Mouse (Mus musculus) midbrain, embryonic 12.5 days (tissue): ENCODE data around the gene Pfkfb4. TPM values are rescaled to one million over a fixed set of nuclear protein-coding genes. Genes with fewer than 3 reads are reported as not detected.

Experiments used
- ATAC-seq: fragments of 200-750 bp; cut with Nextera tagmentation; 2 replicates; pipeline ENCODE4 v1.8.0; 2017; ENCODE audit warnings: low read depth, moderate TSS enrichment, moderate library complexity; ENCODE audit not compliant: low FRiP score
- H3K27ac ChIP-seq: fragments of 300-500 bp; sonication (generic); replicated peaks from 2 replicates; pipeline ENCODE4 v1.5.1; 2016; ENCODE audit warnings: mild to moderate bottlenecking
- H3K27me3 ChIP-seq: fragments of 300-500 bp; sonication (generic); 2 replicates; pipeline ENCODE4 v1.6.1; 2016; ENCODE audit warnings: mild to moderate bottlenecking
- H3K36me3 ChIP-seq: fragments of 300-500 bp; sonication (generic); 2 replicates; pipeline ENCODE4 v1.6.1; 2016
- H3K4me1 ChIP-seq: fragments of 300-500 bp; sonication (generic); 2 replicates; pipeline ENCODE4 v1.6.1; 2016
- H3K4me2 ChIP-seq: fragments of 300-500 bp; sonication (generic); replicated peaks from 2 replicates; pipeline ENCODE4 v1.6.1; 2016; ENCODE audit warnings: mild to moderate bottlenecking, moderate library complexity
- H3K4me3 ChIP-seq: fragments of 300-500 bp; sonication (generic); 2 replicates; pipeline ENCODE4 v1.5.1; 2016; ENCODE audit warnings: mild to moderate bottlenecking
- H3K9ac ChIP-seq: fragments of 300-500 bp; sonication (generic); replicated peaks from 2 replicates; pipeline ENCODE4 v1.6.1; 2016; ENCODE audit warnings: mild to moderate bottlenecking, moderate library complexity
- H3K9me3 ChIP-seq: fragments of 300-500 bp; sonication (generic); 2 replicates; pipeline ENCODE4 v1.6.1; 2016; ENCODE audit warnings: mild to moderate bottlenecking
- WGBS: fragments of 180-500 bp; shearing (Covaris S2); methylation state at CpG from one replicate; pipeline ENCODE4 v1.1.7; 2016; 5-methylcytosine and 5-hydroxymethylcytosine counted together
- polyA plus RNA-seq: library from polyadenylated mRNA; unstranded; fragments of >200 nt; fragmentation: Nextera tagmentation; extraction: Ambion mirVana; gene quantifications from 2 replicates; pipeline ENCODE4 v1.2.1, GENCODE M21; 2016

The Pfkfb4 gene
- polyA plus RNA-seq, 1 experiment from 2014 or later: 18.5 TPM

DNA sequence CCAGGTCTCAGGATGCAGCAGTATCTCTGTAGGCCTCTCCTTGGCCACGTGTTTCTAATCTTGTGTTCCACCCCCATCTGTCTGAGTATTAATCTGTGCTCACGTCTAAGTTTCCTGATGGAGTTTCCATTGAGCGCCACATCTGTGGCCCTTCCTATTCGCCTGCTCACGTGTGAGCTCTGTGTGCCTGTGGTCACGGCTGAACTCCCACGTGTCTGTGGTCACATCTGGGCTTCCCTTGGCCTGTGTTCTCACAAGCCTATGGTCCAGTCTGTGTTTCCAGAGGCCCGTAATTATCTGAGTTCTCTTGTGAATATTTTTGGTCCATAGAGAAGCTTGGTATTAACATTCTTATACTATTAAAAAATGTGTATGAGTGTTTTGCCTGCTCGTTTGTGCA, 15.1 kb upstream of the Pfkfb4 start:
- WGBS: 86% methylated on average over 9 of the region's 9 CpGs
- Histone ChIP-seq H3K9ac (no peak overlapping the region), H3K4me1 (no peaks in the 10 kb centered on the region), H3K4me3 (no peak overlapping the region), H3K36me3 (no peaks in the 10 kb centered on the region), H3K9me3 (no peaks in the 10 kb centered on the region), H3K27ac (no peak overlapping the region), H3K27me3 (no peaks in the 10 kb centered on the region), H3K4me2 (no peak overlapping the region)
- no peak for ATAC-seq

DNA sequence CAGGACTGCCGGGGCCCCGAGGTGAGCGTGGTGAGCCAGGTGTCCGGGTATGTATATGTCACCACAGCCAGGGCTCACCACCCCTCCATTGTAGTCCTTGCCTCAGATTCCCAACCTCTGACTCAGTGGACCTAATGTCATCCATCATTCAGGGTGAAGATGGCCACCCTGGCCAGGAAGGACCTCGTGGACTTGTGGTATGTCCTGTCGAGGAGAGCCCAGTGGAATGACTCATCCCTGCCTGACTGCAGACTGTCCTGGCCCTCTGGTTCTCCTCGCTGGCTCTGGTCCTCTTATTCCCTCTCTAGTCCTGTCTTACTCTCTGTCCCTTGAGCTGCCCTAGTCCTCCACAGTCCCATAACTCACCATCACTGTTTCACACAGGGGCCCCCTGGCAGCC, 13.6 kb upstream of the Pfkfb4 start:
- Histone ChIP-seq H3K9ac (no peak overlapping the region), H3K27me3 (no peaks in the 10 kb centered on the region), H3K27ac (no peak overlapping the region), H3K36me3 (no peaks in the 10 kb centered on the region), H3K4me3 (no peak overlapping the region), H3K4me1 (no peaks in the 10 kb centered on the region), H3K9me3 (no peaks in the 10 kb centered on the region), H3K4me2 (no peak overlapping the region)
- WGBS: 82% methylated on average over 7 of the region's 7 CpGs
- ATAC-seq: no peak

DNA sequence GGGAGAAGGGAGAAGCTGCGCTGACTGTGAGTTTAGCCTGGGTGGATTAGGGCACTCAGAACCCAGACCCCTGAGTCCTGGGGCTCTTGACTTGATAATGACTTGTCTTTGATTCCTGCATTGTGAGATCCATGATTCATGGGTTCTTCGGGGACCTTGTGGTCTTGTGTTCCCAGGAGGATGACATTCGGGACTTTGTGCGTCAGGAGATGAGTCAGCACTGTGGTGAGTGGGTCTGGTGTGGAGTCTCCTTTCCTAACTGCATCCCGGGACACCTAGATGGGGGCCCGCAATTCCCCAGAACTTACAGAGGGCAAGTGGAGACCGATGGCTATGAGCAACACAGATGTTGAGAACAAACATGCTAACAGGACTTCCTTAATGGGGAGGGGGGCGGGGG, 9.1 kb upstream of the Pfkfb4 start:
- no peak overlapping the region for H3K4me3 ChIP-seq
- WGBS: 83% methylated on average over 8 of the region's 8 CpGs

DNA sequence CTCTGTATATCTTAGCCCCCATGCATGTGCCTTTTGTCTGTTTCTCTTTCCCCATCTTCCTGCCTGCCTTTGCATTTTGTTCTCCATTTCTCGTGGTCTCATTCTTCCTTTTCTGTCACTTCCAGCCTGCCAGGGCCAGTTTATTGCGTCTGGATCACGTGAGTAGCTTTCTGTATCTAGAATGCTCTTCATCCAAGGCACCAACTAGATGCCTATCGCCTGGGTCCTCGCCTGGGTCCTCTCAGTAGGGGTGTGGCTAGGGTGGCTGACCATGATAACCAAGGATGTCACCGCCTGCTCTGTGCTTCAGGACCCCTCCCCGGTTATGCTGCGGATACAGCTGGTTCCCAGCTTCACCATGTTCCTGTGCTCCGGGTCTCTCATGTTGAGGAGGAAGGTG, 8.4 kb upstream of the Pfkfb4 start:
- Histone ChIP-seq H3K4me1 (peaks cover 4% of the 10 kb centered on the region; the same call in 1 of the 2 replicates), H3K27ac (no peak overlapping the region), H3K36me3 (no peaks in the 10 kb centered on the region), H3K9ac (no peak overlapping the region), H3K4me3 (no peak overlapping the region), H3K27me3 (no peaks in the 10 kb centered on the region), H3K4me2 (no peak overlapping the region), H3K9me3 (no peaks in the 10 kb centered on the region)
- ATAC-seq: no peak
- 82% methylated on average over 9 of the region's 9 CpGs for WGBS

More for the DNA sequence above, 9.1 kb upstream of the Pfkfb4 start:
- Histone ChIP-seq H3K4me2 (no peak overlapping the region), H3K27me3 (no peaks in the 10 kb centered on the region), H3K9me3 (no peaks in the 10 kb centered on the region), H3K36me3 (no peaks in the 10 kb centered on the region), H3K4me1 (no peaks in the 10 kb centered on the region), H3K27ac (no peak overlapping the region), H3K9ac (no peak overlapping the region)
- no peak for ATAC-seq

DNA sequence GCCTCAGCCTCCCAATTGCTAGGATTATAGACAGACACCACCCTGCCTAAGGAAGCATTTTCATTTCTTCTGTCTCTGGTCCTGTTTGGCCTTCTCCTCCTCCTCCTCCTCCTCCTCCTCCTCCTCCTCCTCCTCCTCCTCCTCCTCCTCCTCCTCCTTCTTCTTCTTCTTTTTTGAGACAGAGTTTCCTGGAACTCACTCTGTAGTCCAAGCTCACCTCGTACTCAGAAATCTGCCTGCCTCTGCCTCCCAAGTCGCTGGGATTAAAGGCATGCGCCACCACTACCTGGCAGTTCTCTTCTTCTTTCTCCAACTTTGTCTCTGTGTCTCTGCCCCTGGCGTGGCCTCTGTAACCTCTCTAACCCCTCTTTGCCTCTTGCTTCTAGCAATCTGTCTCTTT, 5.9 kb upstream of the Pfkfb4 start, which contains the start of gene Ucn2:
Ucn2 (plus strand) TSS at position 301 of the 400 bp plus-strand sequence.
- Histone ChIP-seq H3K9ac (no peak within 1 kb of the TSS), H3K9me3 (no peaks in the 10 kb centered on the region), H3K27ac (no peak within 1 kb of the TSS), H3K4me3 (no peak within 1 kb of the TSS), H3K4me1 (peaks cover 5% of the 10 kb centered on the region), H3K27me3 (no peaks in the 10 kb centered on the region), H3K36me3 (no peaks in the 10 kb centered on the region), H3K4me2 (no peak within 1 kb of the TSS)
- ATAC-seq: no peak
- 79% methylated on average over 4 of the region's 4 CpGs for WGBS

DNA sequence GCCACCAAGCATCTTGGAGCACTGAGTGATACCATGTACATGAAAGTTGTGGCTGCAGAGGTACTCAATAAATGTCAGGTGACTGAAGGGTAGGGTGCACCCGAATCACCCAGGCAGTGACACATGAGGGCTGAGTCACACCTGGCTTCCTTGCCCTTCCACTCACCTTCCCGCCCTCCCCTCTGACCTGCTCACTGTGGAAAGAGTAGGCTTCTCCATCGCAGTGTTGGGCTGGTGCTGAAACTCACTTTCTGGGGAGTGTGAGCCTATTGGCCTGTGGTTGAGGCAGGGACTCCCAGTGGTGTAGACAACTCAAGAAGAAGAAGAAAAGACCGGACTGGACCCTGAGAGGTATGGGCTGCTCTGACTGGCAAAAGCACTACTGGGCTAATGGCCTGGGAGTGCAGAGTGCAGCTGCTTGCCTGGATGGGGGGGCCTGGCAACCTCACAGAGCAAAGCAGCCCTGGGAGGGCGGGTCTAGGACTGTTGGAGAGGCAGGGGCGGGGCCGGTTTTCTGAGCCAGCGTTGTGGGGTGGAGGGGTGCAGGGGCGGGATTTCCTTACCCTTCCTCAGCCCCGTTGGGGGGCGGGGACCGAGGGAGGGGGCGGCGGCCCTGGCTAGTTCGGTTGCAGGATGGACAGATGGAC, 3.8 kb upstream of the Pfkfb4 start:
- H3K27me3 ChIP-seq: no peaks in the 10 kb centered on the region
- H3K27ac ChIP-seq: no peak overlapping the region
- WGBS: 23% methylated on average over 14 of the region's 15 CpGs
- peaks cover 18% of the 10 kb centered on the region for H3K4me1 ChIP-seq
- no peak for ATAC-seq
- H3K4me2 ChIP-seq: no peak overlapping the region
- H3K36me3 ChIP-seq: no peaks in the 10 kb centered on the region
- H3K9ac ChIP-seq: no peak overlapping the region
- no peak overlapping the region for H3K4me3 ChIP-seq
- no peaks in the 10 kb centered on the region for H3K9me3 ChIP-seq

DNA sequence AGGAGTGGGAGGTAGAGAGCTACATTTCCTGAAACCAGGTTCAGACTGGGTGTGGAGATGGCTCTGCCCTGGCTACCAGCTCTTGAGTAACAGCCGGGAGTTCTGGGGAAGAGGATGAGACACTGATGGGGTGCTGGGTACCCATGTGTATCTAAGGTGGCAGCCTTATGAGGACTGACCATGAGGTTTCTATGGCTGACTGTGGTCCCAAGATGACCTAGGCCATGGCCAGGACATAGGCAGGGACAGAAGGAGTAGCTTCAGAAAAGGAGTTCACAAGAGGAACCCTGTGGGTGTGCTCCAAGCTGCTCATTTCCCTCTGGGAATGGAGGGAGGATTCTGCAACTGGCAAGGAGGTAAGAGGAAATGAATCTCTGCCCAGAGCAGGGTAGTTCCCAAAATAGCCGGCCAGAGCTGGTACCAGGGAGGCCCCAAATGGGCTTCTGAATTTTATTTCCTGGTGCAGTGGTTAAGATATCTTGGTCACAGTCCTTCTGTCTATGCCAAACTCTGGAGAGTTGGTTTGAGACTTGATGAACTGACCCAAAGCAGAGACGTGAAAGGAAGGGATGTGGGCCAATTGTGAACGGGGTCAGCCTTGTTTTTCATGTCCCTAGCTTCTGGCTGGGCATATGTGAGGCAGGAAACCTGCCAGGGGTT, 1.6 kb upstream of the Pfkfb4 start:
- WGBS: 76% methylated on average over 4 of the region's 4 CpGs

DNA sequence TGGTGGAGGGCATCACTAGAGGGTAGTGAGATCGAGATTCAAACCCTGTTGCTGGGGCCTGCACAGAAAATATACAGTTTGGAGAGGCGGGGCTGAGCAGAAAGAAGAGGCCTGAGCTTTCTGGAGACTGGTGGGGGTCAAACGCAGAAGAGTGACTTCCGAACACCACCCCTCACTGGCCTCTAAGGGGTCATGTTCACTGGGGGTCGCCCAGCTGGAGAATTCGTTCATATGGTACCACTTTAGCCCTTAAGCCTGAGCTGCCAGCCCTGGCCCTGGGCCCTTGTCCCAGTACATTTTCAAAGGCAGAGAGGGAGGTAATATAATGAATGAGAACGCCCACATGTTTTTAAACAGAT, 1.1 kb upstream of the Pfkfb4 start:
- H3K27ac ChIP-seq: no peak overlapping the region
- no peak for ATAC-seq
- H3K4me1 ChIP-seq: peaks cover 20% of the 10 kb centered on the region
- H3K27me3 ChIP-seq: no peaks in the 10 kb centered on the region
- no peaks in the 10 kb centered on the region for H3K9me3 ChIP-seq
- H3K4me2 ChIP-seq: no peak overlapping the region
- no peak overlapping the region for H3K4me3 ChIP-seq
- H3K9ac ChIP-seq: no peak overlapping the region
- WGBS: 79% methylated on average over 7 of the region's 7 CpGs
- no peaks in the 10 kb centered on the region; the same call in 1 of the 2 replicates for H3K36me3 ChIP-seq

More for the DNA sequence above, 1.6 kb upstream of the Pfkfb4 start:
- H3K9ac ChIP-seq: no peak overlapping the region
- no peak overlapping the region for H3K27ac ChIP-seq
- H3K4me3 ChIP-seq: no peak overlapping the region
- ATAC-seq: no peak
- H3K4me1 ChIP-seq: peaks cover 18% of the 10 kb centered on the region
- H3K9me3 ChIP-seq: no peaks in the 10 kb centered on the region
- H3K36me3 ChIP-seq: no peaks in the 10 kb centered on the region; the same call in 1 of the 2 replicates
- no peak overlapping the region for H3K4me2 ChIP-seq
- H3K27me3 ChIP-seq: no peaks in the 10 kb centered on the region

DNA sequence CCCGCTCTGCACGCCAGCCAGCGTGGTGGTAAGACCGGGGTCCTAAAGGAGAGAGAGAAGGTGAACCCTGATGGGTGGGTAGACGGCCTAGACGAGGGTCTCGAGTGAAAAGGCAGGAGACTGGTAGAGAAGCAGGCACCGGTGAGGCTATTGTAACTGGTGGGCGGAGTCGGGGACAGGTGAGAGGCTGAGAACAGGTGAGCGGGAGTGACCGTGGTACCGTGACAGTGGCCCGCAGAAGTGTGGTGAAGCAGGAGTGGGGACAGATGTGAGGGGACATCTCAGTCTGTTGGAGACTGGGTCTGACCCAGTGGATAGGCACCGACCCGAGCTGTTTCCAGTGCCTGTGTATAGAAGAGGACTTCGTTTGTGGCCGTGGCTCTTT, 499 bp downstream of the Pfkfb4 start:
- 10% methylated on average over 18 of the region's 18 CpGs for WGBS
- Histone ChIP-seq H3K4me2 (peak overlapping the region; percentile 64), H3K27me3 (no peaks in the 10 kb centered on the region), H3K9ac (peak overlapping the region; percentile 56), H3K4me1 (peaks cover 25% of the 10 kb centered on the region), H3K9me3 (no peaks in the 10 kb centered on the region), H3K4me3 (peak overlapping the region; percentile 50), H3K36me3 (no peaks in the 10 kb centered on the region; the same call in 1 of the 2 replicates), H3K27ac (peak overlapping the region; percentile 58)
- ATAC-seq: no peak; the same call in 1 of the 2 replicates

DNA sequence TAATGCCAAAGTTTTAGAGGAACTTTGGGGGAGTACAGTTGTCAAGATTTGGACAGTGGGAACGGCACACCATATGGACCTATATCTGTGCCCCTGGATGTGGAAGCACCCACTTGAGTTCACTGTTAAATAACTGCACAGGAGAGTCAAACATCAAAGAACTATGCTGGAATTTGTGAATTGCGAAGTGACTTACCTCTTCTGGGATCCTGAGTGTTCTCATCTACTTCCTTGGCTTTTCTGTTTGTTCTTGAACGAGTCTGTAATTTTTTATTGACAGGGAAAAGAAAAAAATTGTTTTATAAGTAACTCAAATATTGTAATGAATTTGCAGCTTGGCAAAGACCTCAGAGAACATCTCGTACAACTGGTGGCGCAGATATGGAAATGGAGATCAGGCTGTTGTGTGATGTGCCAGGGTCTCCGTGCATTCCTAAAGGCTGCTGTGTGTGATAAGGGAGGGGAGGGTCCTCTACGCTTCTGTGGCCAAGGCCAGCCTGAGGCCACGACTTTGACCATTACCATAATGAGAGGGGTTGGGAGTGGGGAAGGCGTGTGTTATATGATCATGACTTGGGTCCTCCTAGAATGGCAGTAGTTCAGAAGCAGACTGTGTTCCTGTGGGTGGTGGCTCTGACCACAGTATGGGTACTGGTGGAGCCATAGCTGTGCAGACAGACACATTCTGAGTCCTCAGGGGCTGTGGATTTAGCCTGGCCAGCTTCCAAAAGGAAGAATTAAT, 1.2 kb downstream of the Pfkfb4 start:
- Histone ChIP-seq H3K9ac (peak overlapping the region; percentile 56; the same call in 1 of the 2 replicates), H3K27ac (no peak overlapping the region), H3K4me1 (peaks cover 24% of the 10 kb centered on the region), H3K27me3 (no peaks in the 10 kb centered on the region), H3K36me3 (no peaks in the 10 kb centered on the region; the same call in 1 of the 2 replicates), H3K9me3 (no peaks in the 10 kb centered on the region), H3K4me3 (peak overlapping the region; percentile 50), H3K4me2 (peak overlapping the region; percentile 64)
- 85% methylated on average over 9 of the region's 9 CpGs for whole genome bisulfite sequencing
- ATAC-seq: no peak

DNA sequence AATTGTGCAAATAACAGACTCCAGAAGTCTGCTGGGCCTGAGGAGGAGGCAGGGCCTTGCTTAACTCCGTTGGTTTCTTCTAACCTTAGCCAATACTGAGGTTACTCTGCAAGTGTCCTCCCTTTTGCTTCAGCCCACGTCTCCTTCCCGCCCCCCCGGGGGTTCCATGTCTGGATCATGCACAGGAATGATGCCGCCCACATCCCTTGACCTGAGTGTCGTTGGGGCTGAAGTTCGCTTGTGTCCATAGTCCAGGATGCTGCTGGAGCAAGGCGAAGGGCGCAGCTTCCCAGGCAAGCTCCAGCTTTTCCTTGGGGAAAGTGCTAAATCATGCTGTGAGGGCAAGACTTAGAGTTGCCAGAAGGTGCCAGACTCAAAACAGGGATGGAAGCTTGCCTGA, 4.8 kb downstream of the Pfkfb4 start:
- no peaks in the 10 kb centered on the region for H3K9me3 ChIP-seq
- H3K9ac ChIP-seq: no peak overlapping the region
- H3K27me3 ChIP-seq: no peaks in the 10 kb centered on the region
- ATAC-seq: no peak
- no peak overlapping the region for H3K27ac ChIP-seq
- peaks cover 14% of the 10 kb centered on the region; the same call in 1 of the 2 replicates for H3K4me1 ChIP-seq
- H3K4me3 ChIP-seq: no peak overlapping the region
- WGBS: 82% methylated on average over 9 of the region's 9 CpGs
- H3K4me2 ChIP-seq: no peak overlapping the region
- no peaks in the 10 kb centered on the region; the same call in 1 of the 2 replicates for H3K36me3 ChIP-seq
